Mouse (Mus musculus): ENCODE data around the gene E130114P18Rik.

The E130114P18Rik gene

DNA sequence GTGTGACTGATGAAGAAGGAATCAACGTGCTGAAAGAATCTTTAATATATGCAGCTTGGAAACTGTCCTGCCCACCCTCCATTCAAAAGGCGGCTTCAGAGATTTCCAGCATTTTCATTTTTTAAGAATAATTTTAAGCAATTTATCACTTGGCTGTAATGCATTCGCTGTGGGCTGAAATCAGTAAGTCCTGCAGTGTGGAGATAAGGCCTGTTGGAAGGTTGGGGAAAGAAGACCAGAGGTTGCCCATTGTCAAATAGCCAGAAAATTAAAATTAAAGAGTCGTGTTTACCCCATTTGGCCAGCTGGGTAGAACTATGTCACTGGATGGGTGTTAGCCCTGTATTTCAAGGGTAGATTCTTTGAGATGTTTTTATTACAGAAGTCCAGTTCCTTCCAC lies 168.5 kb downstream of the E130114P18Rik start:
- no peak for DNase-seq (ENCODE audit: extremely low spot score, low spot score)

DNA sequence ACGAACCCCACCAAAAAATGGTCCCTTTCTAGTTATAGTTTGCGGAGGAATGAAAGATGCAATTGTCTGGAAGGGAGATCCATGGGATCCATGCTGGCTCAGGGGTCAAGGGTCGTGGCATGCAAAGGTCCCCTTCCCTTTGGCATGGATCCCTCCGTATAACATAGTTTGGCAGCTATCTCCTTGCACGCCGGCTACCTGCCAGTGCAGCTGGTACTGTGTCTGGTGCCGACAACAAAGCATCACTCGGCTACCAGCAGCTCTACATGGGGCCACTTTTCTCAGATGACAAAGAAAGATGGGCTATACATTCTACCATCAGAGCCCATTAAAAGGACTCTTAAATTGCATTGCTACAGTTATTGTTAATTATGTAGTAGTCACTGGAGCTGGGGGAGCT lies 169.2 kb downstream of the E130114P18Rik start:
- DNase-seq (ENCODE audit: extremely low spot score, low spot score) = no peak

DNA sequence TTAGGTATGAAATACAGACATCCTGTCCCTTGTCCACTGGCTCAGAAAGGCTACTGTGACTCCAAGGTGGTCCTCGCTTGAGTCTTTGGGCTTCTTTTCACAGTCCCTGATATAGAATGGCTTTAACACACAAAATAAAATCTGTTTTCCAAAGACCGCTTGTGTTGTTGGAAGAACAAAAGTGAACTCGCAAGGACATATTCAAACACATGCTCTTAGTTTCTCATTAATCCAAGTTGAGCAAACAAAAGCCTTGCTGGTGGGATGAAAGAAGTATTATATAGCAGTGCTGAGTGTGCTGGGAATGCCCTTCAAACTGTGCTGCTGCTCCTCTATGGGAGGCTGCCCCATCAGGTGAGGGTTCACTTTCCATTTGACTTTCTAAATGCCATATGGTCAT lies 169.7 kb downstream of the E130114P18Rik start:
- no peak for DNase-seq (ENCODE audit: extremely low spot score, low spot score)

DNA sequence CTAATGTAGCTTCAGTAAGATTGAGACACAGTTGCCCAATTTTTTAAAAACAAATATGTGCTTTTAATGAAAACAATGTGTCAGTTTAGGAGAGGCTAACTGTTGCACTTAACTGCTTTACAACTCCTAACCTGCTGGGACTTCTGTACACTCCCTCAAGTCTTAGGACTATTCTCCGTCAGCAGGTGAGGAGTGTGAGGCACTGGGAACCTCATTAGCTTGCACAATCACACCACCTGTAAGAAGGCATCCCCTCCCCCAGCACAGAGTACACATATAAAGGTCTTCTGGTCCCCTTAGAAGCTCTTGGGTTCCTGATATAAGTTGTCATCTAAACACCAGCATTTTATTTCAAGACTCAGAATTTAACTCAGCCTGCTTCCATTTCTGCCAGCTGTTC lies 170.7 kb downstream of the E130114P18Rik start:
- DNase-seq (ENCODE audit: extremely low spot score, low spot score) = no peak

DNA sequence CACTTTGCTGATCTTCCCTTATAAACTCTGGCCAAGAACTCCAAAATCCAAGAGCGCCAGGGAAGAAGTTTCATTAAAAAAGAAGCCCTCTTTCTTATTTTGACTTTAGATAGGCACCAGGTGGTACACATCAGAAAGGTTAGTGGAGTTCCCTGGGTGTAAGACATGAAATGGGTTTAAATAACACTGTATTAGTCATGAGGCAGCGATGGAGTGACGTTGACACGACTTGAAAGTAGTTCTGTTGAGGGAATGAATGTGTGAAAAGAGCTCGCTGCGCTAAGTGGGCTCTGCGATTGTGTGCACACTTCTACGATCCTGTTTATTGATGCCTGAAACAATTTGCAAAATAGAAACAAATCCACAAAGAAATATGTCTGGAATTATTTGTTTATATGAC lies 171.4 kb downstream of the E130114P18Rik start:
- no peak for DNase-seq (ENCODE audit: extremely low spot score, low spot score)

DNA sequence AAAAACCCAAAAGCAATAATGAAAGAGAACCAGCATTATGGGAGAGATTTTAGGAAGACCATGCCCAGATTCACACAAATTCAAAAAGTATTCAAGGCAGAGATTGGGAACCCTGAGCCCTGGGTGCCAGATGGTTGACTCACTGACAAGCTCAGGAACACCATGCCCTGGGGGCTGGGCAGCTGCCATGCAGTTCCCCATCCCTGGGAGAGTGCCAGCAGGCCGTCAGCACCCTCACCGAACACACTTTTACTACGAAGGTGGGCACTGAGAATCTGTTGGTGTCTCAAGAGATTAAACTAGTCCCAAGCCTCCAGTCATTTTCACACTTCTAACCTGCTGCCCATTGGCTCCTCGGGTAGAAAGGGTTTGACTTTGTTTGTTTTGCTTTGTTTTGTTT lies 175.3 kb downstream of the E130114P18Rik start:
- no peak for DNase-seq (ENCODE audit: extremely low spot score, low spot score)

DNA sequence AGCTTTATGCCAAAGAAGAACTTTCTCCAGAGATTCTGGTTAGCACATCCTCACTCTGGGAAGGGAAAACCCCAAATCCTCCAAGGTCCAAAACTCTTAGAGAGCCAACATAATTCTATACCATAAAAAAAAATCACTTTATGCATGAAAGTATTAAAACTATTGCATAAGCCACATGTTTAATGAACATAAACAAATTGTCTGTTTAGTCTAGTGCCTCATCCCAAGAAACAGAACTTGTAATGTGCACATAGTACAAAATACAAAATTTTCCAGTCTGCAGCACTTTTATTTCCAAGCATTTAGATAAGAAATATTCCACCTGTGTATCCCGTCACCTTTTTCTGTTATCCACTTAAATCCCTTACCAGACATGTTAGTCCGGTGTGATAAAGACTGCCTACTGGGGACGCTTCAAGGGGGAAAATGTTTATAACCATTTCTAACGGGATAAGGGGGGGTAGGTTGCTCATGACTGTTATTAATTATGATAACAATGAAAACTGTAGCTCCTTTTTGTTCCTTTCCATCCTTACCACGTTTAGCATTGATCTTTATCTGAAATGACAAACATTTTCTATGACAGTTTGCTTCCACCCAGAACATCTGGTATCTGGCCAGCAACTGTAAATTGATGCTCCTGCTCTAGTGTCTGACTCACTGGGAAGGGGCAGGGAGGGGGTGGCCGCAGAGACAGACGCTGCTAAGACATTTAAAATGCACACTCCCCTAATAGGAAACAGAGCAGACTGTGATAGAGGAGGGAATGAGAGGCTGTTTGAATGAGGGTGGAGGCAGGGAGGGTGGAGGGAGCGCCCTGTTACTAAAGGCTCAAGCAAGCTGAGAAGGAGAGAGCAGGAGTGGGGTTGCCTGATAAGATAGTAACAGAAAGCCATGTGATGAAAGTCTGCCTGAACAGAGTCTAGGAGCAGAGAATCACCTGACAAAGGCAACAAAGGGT lies 176.7 kb downstream of the E130114P18Rik start:
- no peak for DNase-seq (ENCODE audit: extremely low spot score, low spot score)

DNA sequence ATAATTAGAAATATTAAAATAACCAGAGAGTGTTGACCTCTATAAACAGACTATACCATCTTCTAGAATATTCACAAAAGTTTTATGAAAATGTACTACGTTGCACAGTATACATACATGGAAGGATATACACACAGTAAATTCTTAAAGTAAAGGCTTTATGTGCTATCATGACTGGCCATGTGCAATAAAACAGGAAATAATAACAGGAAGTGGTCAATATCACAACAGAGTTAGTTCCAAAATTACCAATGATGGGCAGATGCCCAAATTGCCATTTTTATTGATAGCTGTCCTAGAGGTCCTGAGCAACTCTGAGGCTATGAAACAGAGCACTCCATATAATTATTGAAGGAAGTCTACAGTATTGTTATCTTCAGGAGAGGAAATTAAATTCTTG lies 180.4 kb downstream of the E130114P18Rik start:
- no peak for DNase-seq (ENCODE audit: extremely low spot score, low spot score)

DNA sequence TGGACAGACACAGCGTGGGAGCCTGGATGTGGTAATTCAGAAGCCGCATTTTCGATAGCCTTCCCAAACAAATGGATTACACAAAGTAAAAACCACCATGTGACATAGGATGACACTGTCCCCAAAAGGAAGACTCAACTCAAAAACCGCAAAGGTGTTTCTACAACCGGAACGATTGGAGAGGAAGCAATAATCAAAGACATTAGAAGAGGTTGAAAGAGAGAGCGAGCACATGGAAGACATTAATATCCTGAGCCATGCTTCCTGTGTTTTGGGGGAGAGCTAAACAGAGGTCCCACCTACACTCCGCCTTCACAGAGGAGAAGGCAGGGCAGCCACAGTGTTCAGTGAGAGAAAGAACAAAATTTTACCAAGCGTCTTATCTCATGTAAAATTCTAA lies 181.5 kb downstream of the E130114P18Rik start:
- no peak for DNase-seq (ENCODE audit: extremely low spot score, low spot score)

DNA sequence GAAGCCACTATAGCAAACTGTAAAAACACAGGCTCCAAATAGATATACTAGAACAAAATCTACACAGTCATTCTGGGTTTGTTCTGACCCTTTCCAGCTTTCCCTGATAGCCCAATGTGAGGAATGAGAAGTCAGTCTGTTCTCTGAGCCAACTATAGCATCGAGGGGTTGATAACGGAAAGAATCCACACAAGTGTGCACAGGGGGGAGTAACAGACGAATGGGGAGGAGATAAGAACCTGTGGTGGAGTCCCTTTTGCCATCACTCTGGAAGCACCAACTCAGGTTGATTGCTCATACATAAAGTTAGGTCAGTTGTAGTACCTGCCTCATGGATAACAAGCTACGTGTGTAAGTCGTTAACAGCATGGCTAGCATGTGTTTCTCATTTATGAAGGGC lies 184.0 kb downstream of the E130114P18Rik start:
- no peak for DNase-seq (ENCODE audit: extremely low spot score, low spot score)

DNA sequence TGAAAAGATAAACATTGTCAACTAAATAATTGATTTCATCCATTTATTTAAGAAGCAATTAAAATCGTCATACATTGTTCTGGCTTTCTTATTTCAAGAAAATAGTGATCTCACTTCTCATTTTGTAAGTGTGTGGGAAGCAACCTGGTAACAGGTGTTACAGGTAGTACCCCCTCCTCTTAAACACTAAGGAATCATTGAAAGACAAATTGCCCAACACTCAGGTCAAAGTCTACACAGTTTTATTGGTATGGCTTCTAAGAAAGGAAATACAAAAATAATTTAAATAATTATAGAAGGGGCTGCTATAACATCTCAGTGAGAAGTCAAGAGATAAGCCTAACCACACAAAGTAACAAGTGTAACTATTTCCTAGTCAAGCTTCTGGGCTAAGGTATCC lies 188.1 kb downstream of the E130114P18Rik start:
- no peak for DNase-seq (ENCODE audit: extremely low spot score, low spot score)

DNA sequence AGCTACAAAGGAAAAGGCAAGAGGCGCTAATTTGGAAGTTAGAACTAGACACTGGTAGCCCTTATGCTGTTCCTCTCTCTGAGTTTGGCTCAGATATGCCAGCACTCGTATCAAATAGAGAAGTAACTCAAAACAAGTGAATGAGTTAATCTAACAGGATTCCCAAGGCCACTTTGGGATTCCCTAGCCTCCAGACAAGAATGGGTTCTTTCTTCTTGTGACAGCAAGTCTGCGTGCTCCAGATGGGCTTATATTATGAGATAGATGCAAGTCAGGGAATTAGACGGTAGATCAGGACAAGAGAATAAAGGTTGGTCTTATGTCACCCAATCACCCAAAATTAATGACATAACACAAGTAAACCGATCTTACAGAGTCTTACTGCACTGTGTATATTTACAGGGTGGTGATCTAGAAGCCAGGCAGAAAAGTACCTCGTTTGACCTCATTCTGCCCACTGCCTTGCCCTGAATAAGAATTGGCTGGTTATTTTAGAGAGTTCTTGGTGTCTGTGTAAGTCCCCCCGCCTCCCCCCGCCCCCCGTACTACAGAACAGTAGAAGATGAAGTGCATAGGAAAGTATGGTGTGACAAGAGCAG lies 190.4 kb downstream of the E130114P18Rik start:
- DNase-seq (ENCODE audit: extremely low spot score, low spot score) = no peak

DNA sequence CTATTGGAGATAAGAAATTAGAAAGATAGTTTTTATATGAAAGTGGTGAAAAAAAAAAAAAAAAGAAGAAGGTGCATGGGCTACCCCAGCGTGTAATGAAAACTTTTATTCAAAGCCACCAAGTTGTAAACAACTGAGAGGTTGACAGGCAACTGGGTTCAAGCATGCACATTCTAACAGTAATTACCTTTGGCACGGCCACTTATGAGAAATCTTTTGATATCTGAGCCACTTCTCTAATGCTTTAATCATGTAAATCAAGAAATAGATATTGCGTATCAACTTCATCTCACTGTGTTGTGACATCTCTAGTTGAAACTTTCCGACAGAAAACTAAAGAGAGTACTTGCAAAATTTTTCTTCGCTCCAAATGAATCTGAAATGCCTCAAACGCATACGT lies 192.7 kb downstream of the E130114P18Rik start:
- no peak for DNase-seq (ENCODE audit: extremely low spot score, low spot score)

DNA sequence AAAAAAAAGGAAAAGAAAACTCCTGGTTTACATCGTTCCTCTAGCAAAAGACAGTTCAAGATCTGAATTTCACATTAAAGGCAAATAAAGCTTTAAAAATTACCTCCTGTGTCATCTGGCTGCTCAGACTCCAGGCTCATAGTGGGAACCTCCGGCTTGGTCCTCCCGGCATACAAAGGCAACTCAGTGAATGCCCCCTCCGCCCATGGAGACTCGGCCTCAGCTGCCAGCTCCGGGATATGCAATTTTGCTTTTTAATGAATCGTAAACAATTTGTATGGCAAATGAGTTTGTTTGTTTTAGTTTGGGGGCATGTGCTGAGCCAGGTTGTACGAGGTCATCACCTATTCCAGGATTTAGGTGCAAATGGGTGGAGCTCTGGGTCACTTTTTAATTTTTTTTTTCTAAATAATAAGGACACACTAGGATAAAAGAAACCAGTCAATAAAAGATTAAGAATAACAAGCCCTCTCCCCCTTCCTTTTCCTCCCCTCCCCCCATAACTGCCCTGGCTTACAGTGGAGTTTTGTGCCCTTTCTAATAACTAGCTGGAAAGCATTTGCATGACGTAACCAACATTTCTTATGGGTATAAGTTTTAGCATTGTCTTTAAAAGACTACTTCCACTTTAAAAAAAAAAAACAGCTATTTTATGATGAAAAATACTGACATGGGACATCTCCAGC lies 193.3 kb downstream of the E130114P18Rik start:
- no peak for DNase-seq (ENCODE audit: extremely low spot score, low spot score)

DNA sequence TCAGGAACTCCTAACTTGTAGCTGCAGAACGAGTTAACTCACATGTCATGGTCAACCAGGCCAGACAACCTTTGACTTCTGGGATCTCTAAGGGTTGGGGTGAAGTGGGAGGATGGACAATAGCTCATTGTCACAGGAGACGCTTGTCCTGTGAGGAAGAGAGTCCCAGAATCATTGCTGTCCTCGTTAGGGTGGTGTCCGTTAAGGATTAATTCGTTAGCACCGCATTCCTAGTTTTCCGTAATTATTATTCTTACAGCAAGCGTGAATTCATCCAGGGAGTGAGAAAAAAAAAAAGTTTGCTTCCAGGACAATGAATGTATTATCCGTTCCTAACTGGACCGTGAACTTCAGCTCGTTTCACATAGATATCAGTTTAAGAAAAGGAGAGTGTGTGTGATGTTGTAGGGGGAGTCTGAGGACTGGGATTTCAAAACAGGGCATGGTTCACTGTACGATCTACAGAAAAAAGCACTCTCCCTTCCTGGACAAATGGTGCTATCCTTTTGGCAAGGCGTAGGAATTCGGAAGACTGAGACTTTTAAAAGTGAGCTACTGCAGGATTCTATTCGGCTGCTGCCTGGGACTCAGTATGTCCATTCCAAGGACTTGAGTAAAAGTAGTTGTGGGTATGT lies 195.0 kb downstream of the E130114P18Rik start:
- no peak for DNase-seq (ENCODE audit: extremely low spot score, low spot score)

DNA sequence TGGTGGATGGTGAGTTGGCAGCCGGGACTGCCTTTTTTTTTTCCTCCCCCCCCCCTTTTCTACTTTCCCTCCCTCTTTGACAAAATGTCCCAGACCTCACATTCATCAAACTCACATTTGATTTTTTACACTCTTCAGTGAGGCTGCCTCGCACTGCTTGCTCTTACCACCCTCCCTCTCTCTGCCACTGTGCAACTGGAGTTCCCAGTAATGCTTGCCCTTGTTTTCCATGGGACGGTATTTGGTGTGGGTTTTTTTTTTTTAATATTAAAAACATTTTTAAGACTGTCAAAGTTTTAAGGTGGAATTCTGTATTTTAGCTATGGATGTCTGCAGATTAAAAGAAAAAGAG lies 195.8 kb downstream of the E130114P18Rik start:
- no peak for DNase-seq (ENCODE audit: extremely low spot score, low spot score)

DNA sequence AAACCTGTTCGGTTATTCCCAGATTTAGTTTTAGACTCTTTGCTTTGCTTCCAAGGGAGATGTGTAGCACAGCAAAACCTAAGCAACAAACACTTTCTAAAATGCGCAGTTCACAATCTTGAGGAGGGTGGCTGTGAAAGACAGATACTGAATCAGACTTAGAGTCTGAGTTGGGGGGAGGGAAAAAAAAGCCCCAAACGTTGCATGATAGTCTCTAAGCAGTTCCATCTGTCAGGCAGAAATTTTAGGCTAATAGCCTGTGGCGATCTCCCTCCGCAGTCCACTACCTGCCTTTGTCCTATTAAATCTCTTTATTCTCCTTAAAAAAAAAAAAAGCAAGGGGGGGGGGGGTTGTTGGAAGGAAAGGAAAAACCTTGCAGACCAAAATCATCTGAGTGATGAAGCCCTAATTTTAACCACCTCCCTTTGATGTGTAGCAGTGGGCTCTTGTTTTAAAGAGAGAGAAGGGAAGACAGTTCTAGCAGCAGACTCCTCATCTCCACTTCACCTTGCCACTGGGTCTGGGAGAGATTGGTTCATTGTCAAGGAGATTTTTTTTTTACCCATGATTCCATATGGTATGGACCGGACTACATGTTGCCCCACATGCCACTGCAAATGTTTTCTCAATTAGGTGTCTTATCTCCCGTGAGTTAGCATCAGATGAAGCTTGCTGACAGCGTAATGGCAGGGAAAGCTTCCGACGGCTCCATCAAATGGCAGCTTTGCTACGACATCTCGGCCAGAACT lies 196.4 kb downstream of the E130114P18Rik start:
- no peak for DNase-seq (ENCODE audit: extremely low spot score, low spot score)

DNA sequence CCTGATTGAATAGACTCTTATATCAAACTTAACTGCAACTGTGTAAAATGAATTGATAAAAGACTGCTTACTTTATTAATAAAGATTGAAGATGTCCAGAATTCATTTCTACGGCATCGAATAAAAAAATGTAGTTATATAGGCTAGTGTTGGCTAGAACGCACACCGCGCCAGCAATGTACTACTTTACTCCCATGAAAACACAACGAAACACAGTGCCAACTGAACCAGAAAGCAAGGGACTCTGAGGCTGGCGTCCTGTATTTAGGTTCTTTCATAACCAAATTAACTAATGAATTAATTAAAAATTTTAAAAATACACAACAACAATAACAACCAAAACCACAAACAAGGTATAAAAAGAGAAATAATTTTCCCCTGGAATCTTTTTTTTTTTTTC lies 197.0 kb downstream of the E130114P18Rik start:
- no peak for DNase-seq (ENCODE audit: extremely low spot score, low spot score)

DNA sequence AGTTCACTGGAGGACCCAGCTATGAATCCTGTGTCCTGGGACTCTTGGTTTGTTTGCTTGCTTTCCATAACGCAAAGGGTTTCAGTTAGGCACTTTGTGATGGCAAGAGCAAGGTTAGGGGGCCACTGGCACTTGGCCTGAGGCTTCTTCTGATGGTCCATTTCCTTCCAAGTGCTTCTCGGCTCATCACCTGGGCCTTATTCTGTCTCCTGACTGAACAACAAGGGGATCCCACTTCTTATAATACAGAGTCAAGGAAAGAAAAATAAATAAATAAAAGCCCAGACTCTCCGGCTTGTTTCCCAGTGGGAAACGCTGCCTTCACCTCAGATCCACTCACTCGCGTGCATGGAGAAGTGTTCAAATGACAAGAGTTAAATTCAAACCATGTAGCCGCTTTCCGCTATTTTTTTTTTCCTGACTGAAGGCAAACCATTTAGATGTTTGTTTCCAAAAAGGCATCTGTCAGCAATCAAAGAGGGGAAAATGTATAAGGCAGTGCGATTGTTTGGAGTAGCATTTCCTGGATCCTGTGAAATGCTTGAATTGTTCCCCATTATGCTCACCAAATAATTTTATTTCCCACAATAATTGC lies 199.2 kb downstream of the E130114P18Rik start:
- DNase-seq (ENCODE audit: extremely low spot score, low spot score) = no peak

DNA sequence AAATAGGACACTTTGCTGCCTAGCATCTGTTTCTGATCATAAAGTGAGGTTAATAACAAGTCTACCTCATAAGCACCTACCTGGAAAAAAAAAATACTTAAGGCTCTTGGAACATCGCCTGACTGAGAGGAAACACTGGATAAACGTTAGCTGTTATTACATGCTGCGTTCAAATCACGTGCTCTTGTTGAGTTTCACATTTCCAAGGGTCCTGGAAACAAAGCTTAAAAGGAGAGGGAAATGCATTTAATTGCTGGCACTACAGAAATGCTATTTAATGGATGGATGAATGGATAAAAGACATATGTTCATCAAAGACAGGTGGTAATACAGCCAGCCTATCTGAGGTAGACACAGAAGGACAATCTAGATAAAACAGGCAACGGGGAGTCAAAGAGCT lies 200.4 kb downstream of the E130114P18Rik start:
- no peak for DNase-seq (ENCODE audit: extremely low spot score, low spot score)

DNA sequence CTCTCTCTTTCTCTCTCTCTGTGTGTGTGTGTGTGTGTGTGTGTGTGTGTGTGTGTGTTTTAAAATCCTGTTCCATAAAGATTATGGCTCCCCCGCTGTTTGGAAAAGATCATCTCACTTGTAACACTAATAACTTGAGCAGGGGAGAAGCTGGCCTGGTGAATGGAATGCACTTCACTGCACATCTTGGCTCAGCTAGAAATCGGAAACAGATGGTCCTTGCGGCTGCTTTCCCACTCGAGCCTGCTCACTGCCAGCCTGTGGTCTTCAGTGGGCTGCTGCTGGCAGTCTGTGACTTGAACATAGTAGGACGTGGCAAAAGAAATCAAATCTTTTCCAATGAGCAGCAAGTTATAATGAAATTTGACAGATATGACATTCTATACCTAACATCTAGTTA lies 202.4 kb downstream of the E130114P18Rik start:
- peak; percentile 56 for DNase-seq (ENCODE audit: extremely low spot score, low spot score)

Measured in neural tube, embryonic 10.5 days (tissue).